Mouse (Mus musculus) neural tube, embryonic 15.5 days (tissue): Measurements from ENCODE around the gene Ccdc120. TPM values are rescaled to one million over a fixed set of nuclear protein-coding genes. Genes with fewer than 3 reads are reported as not detected.
"Not testable (repeated sequence)": the region's sequence is repeated elsewhere in the genome, so short reads cannot be mapped to it uniquely, and the experiment has no call there.

Experiments used
- ATAC-seq: fragments of 200-750 bp; cut with Nextera tagmentation; 2 replicates; pipeline ENCODE4 v1.8.0; 2017; ENCODE audit warnings: mild to moderate bottlenecking, moderate TSS enrichment, moderate library complexity; ENCODE audit not compliant: low FRiP score
- H3K27ac ChIP-seq: fragments of 300-500 bp; sonication (generic); replicated peaks from 2 replicates; pipeline ENCODE4 v1.5.1; 2015; ENCODE audit warnings: mild to moderate bottlenecking, inconsistent platforms
- H3K27me3 ChIP-seq: fragments of 300-500 bp; sonication (generic); replicated peaks from 2 replicates; pipeline ENCODE4 v1.6.1; 2015; ENCODE audit warnings: inconsistent platforms
- H3K36me3 ChIP-seq: fragments of 300-500 bp; sonication (generic); 2 replicates; pipeline ENCODE4 v1.6.1; 2015; ENCODE audit warnings: inconsistent platforms
- H3K4me1 ChIP-seq: fragments of 300-500 bp; sonication (generic); 2 replicates; pipeline ENCODE4 v1.6.1; 2015; ENCODE audit warnings: inconsistent platforms
- H3K4me2 ChIP-seq: fragments of 300-500 bp; sonication (generic); 2 replicates; pipeline ENCODE4 v1.6.1; 2015; ENCODE audit warnings: inconsistent platforms, mild to moderate bottlenecking, moderate library complexity
- H3K4me3 ChIP-seq: fragments of 300-500 bp; sonication (generic); replicated peaks from 2 replicates; pipeline ENCODE4 v1.5.1; 2015; ENCODE audit warnings: mild to moderate bottlenecking, inconsistent platforms
- H3K9ac ChIP-seq: fragments of 300-500 bp; sonication (generic); replicated peaks from 2 replicates; pipeline ENCODE4 v1.6.1; 2015; ENCODE audit warnings: mild to moderate bottlenecking, inconsistent platforms
- H3K9me3 ChIP-seq: fragments of 300-500 bp; sonication (generic); replicated peaks from 2 replicates; pipeline ENCODE4 v1.6.1; 2016; ENCODE audit warnings: inconsistent platforms
- WGBS: fragments of 180-500 bp; shearing (Covaris S2); methylation state at CpG from one replicate; pipeline ENCODE4 v1.1.7; 2015; ENCODE audit warnings: mixed read lengths; 5-methylcytosine and 5-hydroxymethylcytosine counted together
- polyA plus RNA-seq: library from polyadenylated mRNA; unstranded; fragments of >200 nt; fragmentation: Nextera tagmentation; extraction: Ambion mirVana; gene quantifications from 2 replicates; pipeline ENCODE4 v1.2.1, GENCODE M21; 2015

Ccdc120 gene
- polyA plus RNA-seq, 1 experiment from 2014 or later, result 56.3 TPM

GRCm38 (mm10) chrX:7775501-7776205 lies 24.9 kb upstream of the Ccdc120 start:
- no peak for ATAC-seq
- H3K27ac ChIP-seq, result no peak overlapping the region
- H3K4me2 ChIP-seq, result no peak overlapping the region
- peaks cover 5% of the 10 kb centered on the region; the same call in 1 of the 2 replicates for H3K36me3 ChIP-seq
- H3K9ac ChIP-seq, result no peak overlapping the region
- no peaks in the 10 kb centered on the region for H3K9me3 ChIP-seq
- H3K27me3 ChIP-seq, result no peaks in the 10 kb centered on the region
- H3K4me1 ChIP-seq, result no peaks in the 10 kb centered on the region
- no peak overlapping the region for H3K4me3 ChIP-seq
- 73% methylated on average over 9 of the region's 9 CpGs for WGBS

DNA sequence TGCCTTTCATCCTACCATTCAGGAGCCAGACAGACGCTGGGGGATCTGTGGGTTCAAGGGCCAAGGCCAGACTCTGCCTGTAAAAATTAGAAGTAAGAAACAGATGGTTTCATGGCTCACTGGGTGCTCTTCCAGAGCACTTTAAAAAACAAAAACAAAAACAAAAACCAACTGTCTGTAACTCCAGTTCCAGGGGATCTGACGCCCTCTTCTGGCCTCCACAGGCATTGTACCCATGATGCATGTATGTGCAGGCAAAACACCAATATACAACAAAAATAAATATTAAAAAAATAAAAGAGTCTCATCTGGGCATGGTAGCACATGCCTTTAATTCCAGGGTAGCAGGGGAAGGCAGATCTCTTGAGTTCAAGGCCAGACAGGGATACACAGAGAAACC lies 22.1 kb upstream of the Ccdc120 start:
- WGBS, result 58% methylated on average over 2 of the region's 2 CpGs
- Histone ChIP-seq H3K9me3 (no peaks in the 10 kb centered on the region), H3K9ac (no peak overlapping the region), H3K4me2 (no peak overlapping the region), H3K27me3 (no peaks in the 10 kb centered on the region), H3K4me1 (no peaks in the 10 kb centered on the region), H3K4me3 (no peak overlapping the region), H3K27ac (no peak overlapping the region), H3K36me3 (peaks cover 16% of the 10 kb centered on the region)
- no peak for ATAC-seq

DNA sequence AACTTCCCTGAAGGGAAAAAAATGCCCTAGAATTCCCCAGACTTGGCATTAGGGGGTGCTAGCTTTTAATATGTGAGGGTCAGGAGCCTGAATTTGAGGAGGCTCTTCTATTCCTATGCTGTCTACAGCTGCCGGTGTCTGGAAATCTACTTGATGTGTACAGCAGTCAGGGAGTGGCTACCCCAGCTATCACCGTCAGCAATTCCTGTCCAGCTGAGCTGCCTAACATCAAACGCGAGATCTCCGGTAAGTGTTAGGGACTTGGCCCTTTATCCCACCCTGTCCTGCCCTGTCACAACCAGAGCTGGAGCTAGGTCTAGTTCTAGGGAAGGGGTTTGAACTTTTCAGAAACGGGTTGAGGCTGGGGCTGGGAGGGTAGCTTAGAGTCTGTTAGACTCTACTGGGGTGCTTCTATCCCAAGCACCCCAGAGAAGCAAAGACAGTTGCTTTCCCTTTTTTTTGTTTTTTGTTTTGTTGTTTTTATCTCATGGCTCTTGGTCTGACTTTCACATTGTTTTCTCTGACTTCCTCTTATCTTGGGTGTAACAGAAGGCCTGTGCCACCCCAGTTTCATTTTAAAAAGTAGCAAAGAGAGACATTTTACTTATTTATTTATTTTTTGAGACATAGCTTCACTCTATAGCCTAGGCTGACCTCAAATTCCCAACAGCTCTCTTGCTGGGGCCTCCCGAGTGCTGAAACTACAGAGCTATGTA lies 18.8 kb upstream of the Ccdc120 start:
- H3K4me3 ChIP-seq, result no peak overlapping the region
- H3K4me1 ChIP-seq, result peaks cover 15% of the 10 kb centered on the region
- no peaks in the 10 kb centered on the region for H3K27me3 ChIP-seq
- no peak overlapping the region for H3K4me2 ChIP-seq
- H3K9me3 ChIP-seq, result no peaks in the 10 kb centered on the region
- 91% methylated on average over 7 of the region's 7 CpGs for WGBS
- ATAC-seq, result no peak
- H3K36me3 ChIP-seq, result peaks cover 22% of the 10 kb centered on the region
- H3K9ac ChIP-seq, result no peak overlapping the region
- H3K27ac ChIP-seq, result no peak overlapping the region

DNA sequence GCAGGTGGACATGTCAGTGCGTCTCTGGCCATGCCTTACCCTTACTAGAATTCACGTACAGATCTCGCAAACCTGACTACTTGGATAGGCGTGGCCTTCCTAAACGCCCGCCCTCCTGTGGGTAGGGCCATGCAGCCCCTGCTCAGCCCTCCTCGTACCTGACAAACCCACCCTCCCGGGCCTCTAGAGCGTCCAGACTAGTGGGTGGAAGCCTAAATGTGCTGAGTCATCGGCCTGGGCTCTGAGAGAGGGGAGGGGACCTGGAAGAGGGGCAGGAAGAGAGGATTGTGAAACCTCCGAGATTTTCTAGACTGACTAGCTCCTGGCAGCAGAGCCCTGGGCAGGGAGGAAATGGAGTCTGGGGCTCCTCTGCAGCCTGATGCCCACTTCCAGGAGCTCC lies 15.1 kb upstream of the Ccdc120 start:
- no peak for ATAC-seq
- Histone ChIP-seq H3K4me3 (peak overlapping the region; percentile 61), H3K27me3 (no peaks in the 10 kb centered on the region), H3K9ac (peak overlapping the region; percentile 29), H3K4me2 (peak overlapping the region; percentile 63), H3K4me1 (peaks cover 27% of the 10 kb centered on the region), H3K27ac (no peak overlapping the region), H3K36me3 (peaks cover 18% of the 10 kb centered on the region), H3K9me3 (no peaks in the 10 kb centered on the region)
- WGBS, result 23% methylated on average over 11 of the region's 11 CpGs

- H3K4me3 ChIP-seq, result peak overlapping the region; percentile 61
- no peak for ATAC-seq
- H3K27me3 ChIP-seq, result no peaks in the 10 kb centered on the region
- H3K27ac ChIP-seq, result no peak overlapping the region
- peaks cover 27% of the 10 kb centered on the region for H3K4me1 ChIP-seq
- no peaks in the 10 kb centered on the region for H3K9me3 ChIP-seq
- 25% methylated on average over 13 of the region's 13 CpGs for WGBS
- peak overlapping the region; percentile 29 for H3K9ac ChIP-seq
- H3K36me3 ChIP-seq, result peaks cover 14% of the 10 kb centered on the region
- peak overlapping the region; percentile 63 for H3K4me2 ChIP-seq
These were observed 14.6 kb upstream of the Ccdc120 start for GRCm38 (mm10) chrX:7765281-7765670.

GRCm38 (mm10) chrX:7764657-7765280 lies 14.1 kb upstream of the Ccdc120 start:
- ATAC-seq, result no peak
- H3K4me3 ChIP-seq, result peak overlapping the region; percentile 61
- H3K9me3 ChIP-seq, result no peaks in the 10 kb centered on the region
- H3K27ac ChIP-seq, result no peak overlapping the region
- H3K27me3 ChIP-seq, result no peaks in the 10 kb centered on the region
- peaks cover 12% of the 10 kb centered on the region for H3K36me3 ChIP-seq
- 19% methylated on average over 9 of the region's 9 CpGs for WGBS
- H3K4me1 ChIP-seq, result peaks cover 27% of the 10 kb centered on the region
- H3K9ac ChIP-seq, result no peak overlapping the region
- H3K4me2 ChIP-seq, result peak overlapping the region; percentile 63

DNA sequence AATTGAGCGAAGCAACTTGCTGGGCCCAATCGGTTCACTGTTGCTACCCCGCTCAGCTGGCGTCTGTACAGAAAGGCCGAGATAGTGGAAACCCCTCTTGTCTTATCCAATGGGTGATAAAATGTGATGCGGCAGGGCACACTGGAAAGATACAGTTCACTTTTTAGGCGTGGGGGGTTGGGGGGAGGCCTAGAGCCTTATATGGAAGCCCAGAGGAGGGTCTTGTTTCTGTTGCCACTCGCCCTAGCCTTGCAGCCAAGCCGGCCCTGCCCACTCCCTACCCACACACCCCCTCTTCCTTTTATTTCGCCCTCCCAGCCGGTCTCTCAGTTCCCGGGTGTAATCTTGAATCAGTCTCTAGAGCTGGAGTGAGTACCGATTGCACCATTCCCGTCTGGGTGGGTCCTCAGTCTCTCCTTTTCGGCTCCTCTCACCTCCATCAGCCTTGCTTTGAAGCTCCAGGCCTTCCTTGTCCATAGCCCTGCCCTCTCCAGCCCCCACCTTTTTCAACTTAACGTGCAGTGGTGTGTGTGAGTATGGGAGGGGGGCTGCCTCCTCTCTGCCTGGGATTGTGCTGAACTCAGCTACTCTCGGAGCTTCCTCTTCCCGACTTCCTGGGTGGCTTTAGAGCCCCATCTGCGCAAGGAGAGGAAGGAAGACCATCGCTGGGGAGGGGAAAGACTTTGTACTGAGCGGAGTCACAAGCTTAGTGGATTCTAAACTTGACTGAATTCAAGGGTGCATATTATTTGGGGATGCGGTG lies 13.1 kb upstream of the Ccdc120 start:
- Histone ChIP-seq H3K9ac (peak overlapping the region; percentile 57), H3K4me3 (peak overlapping the region; percentile 61), H3K4me2 (peak overlapping the region; percentile 63), H3K4me1 (peaks cover 27% of the 10 kb centered on the region), H3K9me3 (no peaks in the 10 kb centered on the region), H3K36me3 (peaks cover 8% of the 10 kb centered on the region), H3K27me3 (no peaks in the 10 kb centered on the region), H3K27ac (no peak overlapping the region)
- 18% methylated on average over 22 of the region's 22 CpGs for WGBS
- ATAC-seq, result no peak

- Histone ChIP-seq H3K4me1 (peaks cover 27% of the 10 kb centered on the region), H3K9me3 (no peaks in the 10 kb centered on the region), H3K4me3 (peak overlapping the region; percentile 61), H3K27ac (peak overlapping the region; percentile 72), H3K9ac (peak overlapping the region; percentile 57), H3K36me3 (peaks cover 7% of the 10 kb centered on the region), H3K4me2 (peak overlapping the region; percentile 63), H3K27me3 (no peaks in the 10 kb centered on the region)
- peak; percentile 37; the same call in 1 of the 2 replicates for ATAC-seq
- WGBS, result 35% methylated on average over 21 of the region's 21 CpGs
These were observed 12.2 kb upstream of the Ccdc120 start for GRCm38 (mm10) chrX:7762921-7763197.

DNA sequence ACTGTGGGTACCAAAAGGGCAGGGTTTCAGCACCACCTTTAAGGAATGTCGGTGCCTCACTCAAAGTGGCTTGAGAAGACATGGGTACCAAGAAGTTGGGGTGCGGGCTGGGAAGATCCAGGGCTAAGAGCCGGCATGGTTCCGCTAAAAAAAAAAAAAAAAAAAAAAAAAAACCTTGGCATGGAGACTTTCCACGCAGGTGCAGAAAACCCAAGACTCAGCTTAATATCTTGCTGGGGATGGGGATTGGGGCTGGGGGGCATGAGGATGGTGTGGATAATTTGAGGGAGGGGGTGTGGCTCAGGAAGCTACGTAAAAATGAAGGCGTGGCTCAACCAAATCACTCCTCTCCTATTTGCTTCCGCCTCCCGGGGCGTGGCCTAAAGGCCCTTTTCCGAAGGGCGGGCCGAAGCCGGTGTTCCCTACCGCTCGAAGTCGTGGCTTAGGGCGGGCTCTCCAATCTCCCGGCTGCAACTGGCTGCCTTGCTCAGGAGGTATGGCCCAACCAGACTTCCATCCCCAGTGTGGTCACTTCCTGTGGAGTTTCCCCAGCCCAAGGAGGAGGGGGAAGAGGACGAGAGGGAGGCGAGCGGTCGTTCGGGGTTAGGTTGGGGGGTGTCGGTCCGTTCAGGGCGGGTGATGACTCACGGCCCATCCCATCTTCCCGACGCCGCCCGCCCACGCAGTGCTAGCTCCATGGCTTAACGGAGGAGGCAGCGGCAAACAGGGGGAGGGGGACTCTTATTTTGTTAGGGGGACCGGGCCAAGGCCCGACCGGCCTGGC lies 11.6 kb upstream of the Ccdc120 start, which contains the start of gene Tfe3:
TSS of gene Tfe3 (plus strand) at position 424 of the 784 bp plus-strand sequence.
- Histone ChIP-seq H3K27me3 (no peaks in the 10 kb centered on the region), H3K4me2 (peak within 1 kb of the TSS; percentile 63), H3K36me3 (peaks cover 2% of the 10 kb centered on the region), H3K4me1 (peaks cover 27% of the 10 kb centered on the region), H3K9ac (peak within 1 kb of the TSS; percentile 57), H3K27ac (peak within 1 kb of the TSS; percentile 72), H3K4me3 (peak within 1 kb of the TSS; percentile 61), H3K9me3 (no peaks in the 10 kb centered on the region)
- peak; percentile 95 for ATAC-seq
- 20% methylated on average over 34 of the region's 38 CpGs for WGBS

DNA sequence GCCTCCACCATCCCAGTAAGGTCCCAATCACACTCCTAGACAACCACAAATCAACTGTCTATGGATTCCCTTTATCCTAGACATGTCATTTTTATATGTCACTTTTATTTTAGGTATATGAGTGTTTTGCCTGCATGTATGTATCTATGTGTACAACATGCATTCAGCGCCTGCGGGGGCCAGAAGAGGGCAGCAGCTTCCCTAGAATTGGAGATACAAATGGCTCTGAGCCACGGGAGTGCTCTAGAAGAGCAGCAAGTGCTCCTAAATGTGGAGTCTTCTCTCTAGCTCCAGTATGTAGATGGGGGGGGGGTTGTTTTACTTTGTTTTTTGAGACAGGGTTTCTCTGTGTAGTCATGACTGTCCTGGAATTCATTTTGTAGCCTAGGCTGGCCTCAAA lies 2.9 kb upstream of the Ccdc120 start:
- not testable (repeated sequence) for H3K9ac ChIP-seq

DNA sequence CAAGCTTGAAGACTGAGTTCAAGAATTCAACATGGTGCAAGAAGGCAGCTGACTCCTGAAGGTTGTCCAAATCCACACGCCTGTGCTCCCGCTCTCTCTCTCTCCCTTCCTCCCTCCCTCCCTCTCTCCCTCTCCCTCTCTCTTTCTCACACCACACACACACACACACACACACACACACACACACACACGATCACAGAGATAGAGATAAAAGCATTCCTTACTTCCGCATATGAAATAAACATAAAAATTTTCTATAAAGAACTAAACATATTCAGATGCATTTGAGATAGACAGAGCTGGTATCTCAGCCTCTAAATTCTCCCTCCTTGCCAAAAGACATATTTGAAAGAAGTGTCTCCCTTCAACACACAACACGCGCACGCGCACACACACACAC lies 5.3 kb downstream of the Ccdc120 start:
- Histone ChIP-seq H3K9ac (no peak overlapping the region), H3K36me3 (no peaks in the 10 kb centered on the region), H3K4me3 (no peak overlapping the region), H3K27ac (no peak overlapping the region), H3K4me2 (no peak overlapping the region), H3K27me3 (no peaks in the 10 kb centered on the region), H3K9me3 (no peaks in the 10 kb centered on the region), H3K4me1 (peaks cover 10% of the 10 kb centered on the region)
- no peak for ATAC-seq
- 94% methylated on average over 8 of the region's 8 CpGs for WGBS

More for the DNA sequence above, 2.9 kb upstream of the Ccdc120 start:
- H3K4me1 ChIP-seq, H3K27ac ChIP-seq, H3K4me3 ChIP-seq, ATAC-seq, H3K9me3 ChIP-seq, H3K27me3 ChIP-seq, H3K36me3 ChIP-seq, H3K4me2 ChIP-seq: not testable (repeated sequence)
- WGBS, result 27% methylated on average over 3 of the region's 3 CpGs
